Mouse (Mus musculus): ENCODE measurements around the gene Zfp712.

GRCm38 (mm10) chr13:67062427-67062826 lies 1.5 kb upstream of the Zfp712 start:
- TF ChIP-seq EP300 (IDR thresholded peaks at IDR 0.05; ENCODE audit: low read depth) (no peak), CTCF (IDR thresholded peaks at IDR 0.05; ENCODE audit: low read depth) (no peak)

Data from liver, embryonic 14.5 days (tissue).